Mouse (Mus musculus) myocyte (in vitro differentiated cells): ENCODE results near the gene Lrrc38.

ENCODE experiments used
- CEBPB ChIP-seq: IDR thresholded peaks from 2 replicates; pipeline ENCODE4 v1.6.1; 2011; ENCODE audit warnings: mild to moderate bottlenecking, moderate library complexity; ENCODE audit not compliant: poor library complexity, insufficient read depth, severe bottlenecking
- E2F4 ChIP-seq: IDR thresholded peaks from one replicate; pipeline ENCODE4 v1.6.1; 2011; ENCODE audit warnings: mild to moderate bottlenecking, control low read depth, moderate library complexity; ENCODE audit not compliant: insufficient read depth
- MAX ChIP-seq: IDR thresholded peaks from one replicate; pipeline ENCODE4 v1.6.1; 2011; ENCODE audit warnings: low read depth, mild to moderate bottlenecking, control low read depth
- MYOD1 ChIP-seq, 3 experiments: IDR thresholded peaks; one replicate each; pipeline ENCODE4 v1.6.1; 2011; ENCODE audit warnings: control low read depth in 2 of 3, low read depth in 2 of 3, mild to moderate bottlenecking in 2 of 3, moderate library complexity in 1 of 3; ENCODE audit not compliant: insufficient read length in 2 of 3, control insufficient read depth in 1 of 3
- MYOG ChIP-seq, 3 experiments: IDR thresholded peaks; one replicate each; pipeline ENCODE4 v1.6.1; 2011; ENCODE audit warnings: control low read depth in 2 of 3, low read depth in 2 of 3, mild to moderate bottlenecking in 2 of 3; ENCODE audit not compliant: insufficient read length in 2 of 3, control insufficient read depth in 1 of 3, insufficient read depth in 1 of 3
- POLR2A ChIP-seq: IDR thresholded peaks from one replicate; pipeline ENCODE4 v1.6.1; 2011; ENCODE audit warnings: low read depth, mild to moderate bottlenecking, control low read depth, moderate library complexity; ENCODE audit not compliant: insufficient read length
- POLR2AphosphoS2 ChIP-seq: IDR thresholded peaks from one replicate; pipeline ENCODE4 v1.6.1; 2011; ENCODE audit warnings: low read depth, control low read depth; ENCODE audit not compliant: insufficient read length
- REST ChIP-seq: IDR thresholded peaks from one replicate; pipeline ENCODE4 v1.6.1; 2011; ENCODE audit warnings: mild to moderate bottlenecking, control low read depth, moderate library complexity; ENCODE audit not compliant: insufficient read depth, insufficient read length
- SRF ChIP-seq: IDR thresholded peaks from one replicate; pipeline ENCODE4 v1.6.1; 2011; ENCODE audit warnings: low read depth; ENCODE audit not compliant: control insufficient read depth, insufficient read length
- TCF12 ChIP-seq: IDR thresholded peaks from one replicate; pipeline ENCODE4 v1.6.1; 2011; ENCODE audit warnings: mild to moderate bottlenecking, control low read depth; ENCODE audit not compliant: poor library complexity, insufficient read depth, severe bottlenecking
- TCF3 ChIP-seq: IDR thresholded peaks from one replicate; pipeline ENCODE4 v1.6.1; 2011; ENCODE audit warnings: low read depth, control low read depth; ENCODE audit not compliant: insufficient read length
- USF1 ChIP-seq: IDR thresholded peaks from one replicate; pipeline ENCODE4 v1.6.1; 2011; ENCODE audit warnings: low read depth, mild to moderate bottlenecking, control low read depth, moderate library complexity

DNA sequence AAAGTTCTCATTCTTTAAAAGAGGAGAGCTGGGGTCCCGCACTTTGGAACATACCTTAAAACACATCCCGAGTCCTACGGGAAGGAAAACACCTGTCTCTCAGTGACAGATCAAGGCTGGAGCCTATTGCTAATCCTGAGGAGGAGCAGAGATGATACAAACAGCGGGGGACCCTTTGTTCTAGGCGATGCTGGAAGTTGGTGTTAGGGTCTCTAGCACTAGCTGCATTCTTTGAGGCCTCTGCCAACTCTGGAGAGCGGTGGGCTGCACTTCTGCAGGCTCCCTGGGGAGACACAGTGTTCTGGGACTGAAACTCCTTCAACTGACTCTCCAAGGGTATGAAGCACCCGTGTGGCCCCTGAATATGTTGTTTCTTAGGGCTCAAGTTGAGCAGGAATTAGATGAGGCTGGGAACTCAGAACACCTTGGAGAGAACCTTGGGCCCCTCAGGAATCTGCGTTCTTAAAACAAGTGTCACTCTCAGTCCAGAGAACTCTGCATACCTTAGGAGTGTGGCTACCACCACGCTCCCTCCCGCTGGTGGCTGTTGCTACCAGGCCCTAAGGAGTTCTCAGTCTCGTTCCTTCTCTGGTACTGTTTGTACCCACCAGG, 47.2 kb upstream of the Lrrc38 start:
- no peak for TF ChIP-seq POLR2A
- TF ChIP-seq TCF12 = no peak
- no peak for TF ChIP-seq MAX
- TF ChIP-seq E2F4 = no peak
- TF ChIP-seq REST = no peak
- TF ChIP-seq SRF = no peak
- no peak for TF ChIP-seq POLR2AphosphoS2
- TF ChIP-seq MYOG (IDR thresholded peaks at IDR 0.05; ENCODE audit: control insufficient read depth in 1 of 3, insufficient read depth in 1 of 3, insufficient read length in 2 of 3, low read depth in 2 of 3) = no peak
- TF ChIP-seq MYOD1 (IDR thresholded peaks at IDR 0.05; ENCODE audit: control insufficient read depth in 1 of 3, insufficient read length in 2 of 3, low read depth in 2 of 3) = no peak
- TF ChIP-seq USF1 = no peak
- no peak for TF ChIP-seq CEBPB
- no peak for TF ChIP-seq TCF3
